Mouse (Mus musculus) bone marrow macrophage, adult 2 months (primary cell): ENCODE measurements at regions not wholly inside any gene's neighbourhood (a gene's known extent, or its start where the extent isn't known, plus 50 kb on each side); places are given as distances from the start of the nearest gene placed in this dataset.
"Not testable (repeated sequence)": the region's sequence is repeated elsewhere in the genome, so short reads cannot be mapped to it uniquely, and the experiment has no call there.

Source experiments
- CTCF ChIP-seq: IDR thresholded peaks from 2 replicates; pipeline ENCODE4 v1.5.1; 2012; ENCODE audit warnings: low read depth, mild to moderate bottlenecking, low read length, moderate library complexity
- POLR2A ChIP-seq: IDR thresholded peaks from 2 replicates; pipeline ENCODE4 v1.6.1; 2012; ENCODE audit warnings: mild to moderate bottlenecking, low read depth, low read length, borderline replicate concordance

GRCm38 (mm10) chr13:3406236-3407017 is 131.4 kb upstream of the Gdi2 start:
- TF ChIP-seq POLR2A, CTCF: not testable (repeated sequence)
